Mouse (Mus musculus) MEL (cell line): ENCODE results near the gene Foxn3. TPM values are rescaled to one million over a fixed set of nuclear protein-coding genes. Genes with fewer than 3 reads are reported as not detected.

Source experiments
- DNase-seq: peaks from one replicate; pipeline ENCODE4 v3.0.0; 2011; ENCODE audit warnings: low read depth, low spot score
- H3K27ac ChIP-seq: 2 replicates; pipeline ENCODE4 v1.5.1; 2012; ENCODE audit warnings: low read depth, mild to moderate bottlenecking, control low read depth, low read length, moderate library complexity; ENCODE audit not compliant: control insufficient read depth
- H3K27me3 ChIP-seq, 2 experiments: fragments of 150-350 bp in 1 of 2; sonication (generic) in 1 of 2; 2 replicates each; pipeline ENCODE4 v1.6.1; 2012; ENCODE audit warnings: low read length in 2 of 2, mild to moderate bottlenecking in 2 of 2, improper control_type of control experiment in 1 of 2, moderate library complexity in 1 of 2; ENCODE audit not compliant: insufficient read depth in 2 of 2, control insufficient read depth in 1 of 2
- H3K36me3 ChIP-seq, 2 experiments: 2 replicates each; pipeline ENCODE4 v1.6.1; 2012 to 2014; ENCODE audit warnings: low read length in 2 of 2, improper control_type of control experiment in 1 of 2, inconsistent platforms in 1 of 2, mild to moderate bottlenecking in 1 of 2; ENCODE audit not compliant: insufficient read depth in 2 of 2, control insufficient read depth in 1 of 2
- H3K4me1 ChIP-seq, 2 experiments: fragments of 150-350 bp in 1 of 2; sonication (generic) in 1 of 2; 2 replicates each; pipeline ENCODE4 v1.6.1; 2012; ENCODE audit warnings: low read length in 2 of 2, improper control_type of control experiment in 1 of 2, mild to moderate bottlenecking in 1 of 2; ENCODE audit not compliant: insufficient read depth in 2 of 2, control insufficient read depth in 1 of 2
- H3K4me3 ChIP-seq, 2 experiments: fragments of 150-350 bp in 1 of 2; sonication (generic) in 1 of 2; 2 replicates each; pipeline ENCODE4 v1.5.1; 2012; ENCODE audit warnings: low read depth in 2 of 2, low read length in 2 of 2, mild to moderate bottlenecking in 2 of 2, moderate library complexity in 2 of 2, control low read depth in 1 of 2, improper control_type of control experiment in 1 of 2; ENCODE audit not compliant: control insufficient read depth in 1 of 2, insufficient read depth in 1 of 2
- H3K79me2 ChIP-seq: 2 replicates; pipeline ENCODE4 v1.6.1; 2012; ENCODE audit warnings: mild to moderate bottlenecking, low read length, moderate library complexity; ENCODE audit not compliant: control insufficient read depth, poor library complexity, insufficient read depth
- H3K9ac ChIP-seq: 2 replicates; pipeline ENCODE4 v1.6.1; 2012; ENCODE audit warnings: low read depth, mild to moderate bottlenecking, control low read depth, low read length, moderate library complexity; ENCODE audit not compliant: control insufficient read depth, poor library complexity, severe bottlenecking
- H3K9me3 ChIP-seq: fragments of 150-350 bp; sonication (generic); replicated peaks from 2 replicates; pipeline ENCODE4 v1.6.1; 2012; ENCODE audit warnings: mild to moderate bottlenecking, low read length, improper control_type of control experiment, moderate library complexity; ENCODE audit not compliant: insufficient read depth
- BHLHE40 ChIP-seq: IDR thresholded peaks from 2 replicates; pipeline ENCODE4 v1.6.1; 2012; ENCODE audit warnings: low read depth, mild to moderate bottlenecking, inconsistent platforms, low read length, improper control_type of control experiment, borderline replicate concordance
- CHD1 ChIP-seq: IDR thresholded peaks from 2 replicates; pipeline ENCODE4 v1.6.1; 2012; ENCODE audit warnings: low read depth, mild to moderate bottlenecking, inconsistent platforms, low read length, improper control_type of control experiment
- EP300 ChIP-seq, 2 experiments: IDR thresholded peaks; 2 replicates each; pipeline ENCODE4 v1.6.1; 2011; ENCODE audit warnings: improper control_type of control experiment in 2 of 2, low read length in 2 of 2, low read depth in 1 of 2, mild to moderate bottlenecking in 1 of 2
- ETS1 ChIP-seq: IDR thresholded peaks from 2 replicates; pipeline ENCODE4 v1.6.1; 2012; ENCODE audit warnings: low read depth, mild to moderate bottlenecking, inconsistent platforms, low read length, improper control_type of control experiment, moderate library complexity
- GABPA ChIP-seq: IDR thresholded peaks from 2 replicates; pipeline ENCODE4 v1.6.1; 2012; ENCODE audit warnings: low read depth, mild to moderate bottlenecking, inconsistent platforms, low read length, improper control_type of control experiment, moderate library complexity
- HCFC1 ChIP-seq: IDR thresholded peaks from 2 replicates; pipeline ENCODE4 v1.6.1; 2012; ENCODE audit warnings: low read depth, mild to moderate bottlenecking, inconsistent platforms, low read length, improper control_type of control experiment, moderate library complexity
- JUND ChIP-seq: IDR thresholded peaks from 2 replicates; pipeline ENCODE4 v1.6.1; 2011; ENCODE audit warnings: low read depth, mild to moderate bottlenecking, improper control_type of control experiment, low read length
- KAT2A ChIP-seq: conservative IDR thresholded peaks from 2 replicates; pipeline ENCODE4 v1.6.1; 2012; ENCODE audit warnings: low read depth, low read length, improper control_type of control experiment, inconsistent platforms
- MAFK ChIP-seq: IDR thresholded peaks from 2 replicates; pipeline ENCODE4 v1.6.1; 2011; ENCODE audit warnings: low read depth, mild to moderate bottlenecking, low read length, improper control_type of control experiment, borderline replicate concordance
- MAX ChIP-seq: IDR thresholded peaks from 2 replicates; pipeline ENCODE4 v1.6.1; 2011; ENCODE audit warnings: low read length, improper control_type of control experiment
- MYB ChIP-seq: IDR thresholded peaks from 2 replicates; pipeline ENCODE4 v1.6.1; 2011; ENCODE audit warnings: mild to moderate bottlenecking, low read depth, low read length, improper control_type of control experiment
- NELFE ChIP-seq: IDR thresholded peaks from 2 replicates; pipeline ENCODE4 v1.6.1; 2011; ENCODE audit warnings: low read depth, low read length, improper control_type of control experiment
- POLR2AphosphoS2 ChIP-seq: IDR thresholded peaks from 2 replicates; pipeline ENCODE4 v1.6.1; 2011; ENCODE audit warnings: low read length, improper control_type of control experiment
- POLR2AphosphoS5 ChIP-seq: IDR thresholded peaks from 2 replicates; pipeline ENCODE4 v1.6.1; 2012; ENCODE audit warnings: low read depth, borderline replicate concordance, mild to moderate bottlenecking, inconsistent platforms, low read length, moderate library complexity, mixed read lengths
- SMC3 ChIP-seq: IDR thresholded peaks from 2 replicates; pipeline ENCODE4 v1.6.1; 2011; ENCODE audit warnings: low read depth, low read length, improper control_type of control experiment
- TAL1 ChIP-seq: IDR thresholded peaks from 2 replicates; pipeline ENCODE4 v1.6.1; 2012; ENCODE audit warnings: mild to moderate bottlenecking, inconsistent platforms, low read length, moderate library complexity, mixed read lengths
- TBP ChIP-seq: IDR thresholded peaks from 2 replicates; pipeline ENCODE4 v1.8.0; 2011; ENCODE audit warnings: low read depth, low read length, improper control_type of control experiment
- USF2 ChIP-seq, 2 experiments: IDR thresholded peaks; 2 replicates each; pipeline ENCODE4 v1.6.1; 2011 to 2012; ENCODE audit warnings: improper control_type of control experiment in 2 of 2, low read length in 2 of 2, borderline replicate concordance in 1 of 2, inconsistent platforms in 1 of 2, low read depth in 1 of 2, mild to moderate bottlenecking in 1 of 2; ENCODE audit not compliant: insufficient read depth in 1 of 2
- ZKSCAN1 ChIP-seq: IDR thresholded peaks from 2 replicates; pipeline ENCODE4 v1.6.1; 2012; ENCODE audit warnings: low read depth, mild to moderate bottlenecking, inconsistent platforms, low read length, improper control_type of control experiment, moderate library complexity
- ZNF384 ChIP-seq: IDR thresholded peaks from 2 replicates; pipeline ENCODE4 v1.6.1; 2012; ENCODE audit warnings: low read depth, mild to moderate bottlenecking, inconsistent platforms, low read length, improper control_type of control experiment
- polyA plus RNA-seq, 2 experiments: library from polyadenylated mRNA; stranded (reverse) in 1 of 2; unstranded in 1 of 2; fragments of >175 nt in 1 of 2; fragments of >200 nt in 1 of 2; gene quantifications; 2 replicates each; pipeline versions ENCODE4 v1.2.1 to v1.2.4; 2012; ENCODE audit warnings: low replicate concordance in 2 of 2, low read depth in 1 of 2; ENCODE audit not compliant: insufficient read length in 2 of 2, insufficient read depth in 1 of 2, missing spikeins in 1 of 2
- total RNA-seq: library from RNA; depleted of rRNA; stranded (reverse); fragments of 300-350 nt; gene quantifications from 2 replicates; pipeline ENCODE4 v1.2.3, GENCODE M21; 2012

Foxn3 gene
- total and polyA plus RNA-seq, 3 experiments, result 15.5 to 22.8 TPM; not detected in 1

DNA sequence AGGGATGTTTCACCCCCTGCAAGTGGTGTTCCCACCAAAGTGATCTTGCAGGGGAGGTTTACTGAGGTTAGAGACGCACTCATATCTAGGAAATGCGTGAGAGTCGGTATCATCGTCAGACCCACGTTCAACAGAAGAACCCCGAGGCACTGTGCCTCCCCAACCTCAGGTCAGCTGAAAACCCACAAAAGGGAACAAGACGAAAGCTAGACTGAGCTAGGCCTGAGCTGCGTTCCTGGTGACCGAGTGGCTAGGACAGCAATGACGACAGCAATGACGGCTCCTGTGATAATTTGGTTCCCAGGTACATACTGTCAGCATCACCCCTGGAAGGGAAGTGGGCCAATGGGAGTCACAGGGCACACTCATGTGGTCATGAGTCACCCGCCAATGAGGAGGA lies 350.2 kb downstream of the Foxn3 start:
- H3K9me3 ChIP-seq, result no peaks in the 10 kb centered on the region
- no peaks in the 10 kb centered on the region for H3K27me3 ChIP-seq
- no peaks in the 10 kb centered on the region; a peak in 1 of 4 replicates for H3K36me3 ChIP-seq

DNA sequence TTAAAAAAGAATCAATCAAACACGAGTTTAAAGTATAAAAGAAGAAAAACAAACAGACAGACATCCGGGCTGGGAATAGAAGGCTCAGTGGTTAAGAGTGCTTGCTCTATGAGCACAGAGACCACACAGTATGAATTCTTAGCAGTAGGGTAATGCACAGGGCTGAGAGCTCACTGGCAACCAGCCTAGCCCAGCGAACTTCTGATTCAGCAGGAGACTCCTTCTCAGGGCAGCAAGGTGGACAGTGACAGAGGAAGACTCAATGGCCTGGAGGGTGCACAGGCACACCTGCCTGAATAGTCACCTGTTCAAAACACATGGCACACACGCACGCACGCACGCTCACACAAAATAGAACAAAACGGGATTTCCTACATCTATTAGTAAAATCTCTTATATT lies 353.6 kb downstream of the Foxn3 start:
- Histone ChIP-seq H3K36me3 (no peaks in the 10 kb centered on the region; a peak in 1 of 4 replicates), H3K79me2 (no peaks in the 10 kb centered on the region), H3K9me3 (no peaks in the 10 kb centered on the region), H3K27ac (no peak overlapping the region), H3K27me3 (no peaks in the 10 kb centered on the region), H3K9ac (no peak overlapping the region), H3K4me3 (no peak overlapping the region), H3K4me1 (no peaks in the 10 kb centered on the region)
- DNase-seq, result no peak
- TF ChIP-seq ZKSCAN1, result no peak
- TF ChIP-seq POLR2AphosphoS2, result no peak

More for the DNA sequence above, 350.2 kb downstream of the Foxn3 start:
- H3K27ac ChIP-seq, result no peak overlapping the region
- no peak for DNase-seq
- no peaks in the 10 kb centered on the region for H3K79me2 ChIP-seq
- TF ChIP-seq BHLHE40 (no peak), POLR2AphosphoS2 (no peak), MAX (no peak)
- H3K4me3 ChIP-seq, result no peak overlapping the region
- H3K4me1 ChIP-seq, result no peaks in the 10 kb centered on the region
- H3K9ac ChIP-seq, result no peak overlapping the region

GRCm38 (mm10) chr12:99208251-99208650 lies 355.1 kb downstream of the Foxn3 start:
- Histone ChIP-seq H3K4me1 (no peaks in the 10 kb centered on the region), H3K9me3 (no peaks in the 10 kb centered on the region), H3K36me3 (no peaks in the 10 kb centered on the region; a peak in 1 of 4 replicates), H3K79me2 (no peaks in the 10 kb centered on the region), H3K4me3 (no peak overlapping the region), H3K27me3 (no peaks in the 10 kb centered on the region), H3K9ac (no peak overlapping the region), H3K27ac (no peak overlapping the region)
- DNase-seq, result no peak
- TF ChIP-seq TAL1 (no peak), MAFK (no peak), CHD1 (no peak), SMC3 (no peak), POLR2AphosphoS2 (no peak)

DNA sequence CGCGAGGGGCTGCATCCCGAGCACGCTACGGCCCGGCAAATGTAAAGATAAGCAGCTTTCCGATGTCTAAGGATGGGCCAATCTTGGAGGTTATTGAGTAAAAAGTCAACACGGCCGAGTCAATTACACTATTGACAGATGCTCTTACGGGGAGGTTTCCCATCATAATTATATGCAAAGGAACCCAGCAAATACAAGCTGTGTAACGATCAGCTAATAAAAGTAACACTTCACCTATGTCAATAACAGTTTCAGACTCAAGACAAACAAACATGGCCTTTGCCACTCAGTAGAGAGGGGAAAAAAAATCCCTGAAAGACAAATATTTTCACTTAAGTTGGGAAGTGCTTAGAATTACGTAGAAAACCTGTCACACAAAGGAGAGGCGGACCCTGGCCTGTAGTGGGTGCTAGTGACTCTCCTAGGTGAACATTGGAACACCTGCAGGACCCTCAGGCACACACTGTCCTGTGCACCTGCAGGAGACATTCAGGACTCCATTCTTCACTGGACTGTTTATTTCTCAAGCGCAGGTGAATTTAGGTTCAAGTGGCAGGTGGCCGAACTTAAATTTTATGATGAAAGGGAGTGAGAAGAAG lies 356.3 kb downstream of the Foxn3 start:
- no peaks in the 10 kb centered on the region; a peak in 1 of 4 replicates for H3K36me3 ChIP-seq
- TF ChIP-seq POLR2AphosphoS5, result no peak
- TF ChIP-seq KAT2A, result no peak
- TF ChIP-seq MAX, result no peak
- TF ChIP-seq NELFE, result no peak
- no peak for TF ChIP-seq GABPA
- TF ChIP-seq HCFC1, result no peak
- TF ChIP-seq EP300 (IDR thresholded peaks at IDR 0.05; ENCODE audit: low read depth in 1 of 2, low read length in 2 of 2), result no peak
- no peak for TF ChIP-seq MYB
- no peak for TF ChIP-seq JUND
- TF ChIP-seq ZNF384, result no peak
- TF ChIP-seq TBP, result no peak
- no peak for TF ChIP-seq USF2 (IDR thresholded peaks at IDR 0.05; ENCODE audit: borderline replicate concordance in 1 of 2, insufficient read depth in 1 of 2, low read depth in 1 of 2, low read length in 2 of 2)
- TF ChIP-seq SMC3, result no peak
- TF ChIP-seq ETS1, result no peak

More for the DNA sequence above, 356.3 kb downstream of the Foxn3 start:
- no peak overlapping the region for H3K9ac ChIP-seq
- H3K27ac ChIP-seq, result no peak overlapping the region
- H3K27me3 ChIP-seq, result no peaks in the 10 kb centered on the region
- no peaks in the 10 kb centered on the region for H3K4me1 ChIP-seq
- H3K4me3 ChIP-seq, result no peak overlapping the region
- H3K9me3 ChIP-seq, result no peaks in the 10 kb centered on the region
- DNase-seq, result no peak
- no peaks in the 10 kb centered on the region for H3K79me2 ChIP-seq
